In the genomic region with DNA sequence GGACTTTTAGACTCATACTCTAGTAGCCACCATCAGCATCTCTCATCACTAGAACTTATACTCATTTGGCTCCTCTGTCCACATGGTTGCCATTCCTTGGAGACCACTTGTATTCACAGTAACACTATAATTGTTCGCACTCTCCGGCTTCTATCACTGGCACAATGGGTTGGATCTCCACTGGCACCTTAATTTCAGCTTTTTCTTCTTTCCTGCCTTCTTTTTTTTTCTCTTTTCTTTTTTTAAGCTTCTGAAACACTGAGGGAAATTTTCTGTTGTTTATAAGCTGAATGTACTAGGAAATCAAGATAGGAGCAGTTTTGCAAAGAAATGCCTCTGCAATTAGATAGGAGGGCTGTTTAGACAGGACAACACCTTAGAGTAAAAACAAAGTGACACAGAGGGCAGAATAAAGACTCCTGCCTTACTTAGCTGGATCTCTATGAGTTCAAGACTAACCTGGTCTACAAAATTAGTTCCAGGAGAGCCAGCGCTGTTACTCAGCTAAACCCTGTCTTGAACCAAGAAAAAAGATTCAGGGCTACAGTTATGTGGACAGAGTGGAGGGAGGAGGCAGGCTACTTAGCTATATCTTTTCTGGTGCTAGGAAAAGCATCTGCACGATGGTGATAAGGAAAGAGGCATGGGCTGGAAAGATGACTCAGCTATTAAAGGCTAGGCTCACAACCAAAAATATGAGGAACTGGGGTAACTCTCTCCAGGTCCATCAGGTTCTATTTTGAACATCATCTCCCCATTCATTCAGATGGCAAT, we compare ENCODE assay signal across 14 mouse cellular contexts. TPM values are rescaled to one million over a fixed set of nuclear protein-coding genes. Genes with fewer than 3 reads are reported as not detected.
DNase-seq lines count a peak whose midpoint lies in the region; ATAC-seq lines count a peak whose summit lies in the region.
"Had no signal": no experiment of that assay in that cellular context is flagged by ENCODE, and none has a peak within 500 bp of the region (broad histone marks: within the 10 kb centered on the region; RNA-seq: fewer than 3 reads in every experiment).

No protein-coding gene starts in this region.

- H3K9me3 ChIP-seq in heart, embryonic 12.5 days (replicated peaks): no peaks in the 10 kb centered on the region
- H3K9me3 ChIP-seq in erythroblast, embryonic 14.5 days (ENCODE audit: control insufficient read depth, low read length): 0 out of 2 replicates have a peak, but pooled peaks cover 3% of the 10 kb centered on the region
- H3K9me3 ChIP-seq: hindbrain, embryonic 10.5 days; limb, embryonic 13.5 days; midbrain, embryonic 12.5 days had no signal

- peaks cover 5% of the 10 kb centered on the region for H3K4me1 ChIP-seq in heart, embryonic 12.5 days (replicated peaks)
- H3K4me1 ChIP-seq in erythroblast, embryonic 14.5 days (ENCODE audit: control insufficient read depth): peaks cover 75% of the 10 kb centered on the region
- H3K4me1 ChIP-seq: hindbrain, embryonic 10.5 days; limb, embryonic 13.5 days; midbrain, embryonic 12.5 days had no signal

- H3K9ac ChIP-seq in heart, embryonic 12.5 days: no peak overlapping the region
- H3K9ac ChIP-seq: limb, embryonic 13.5 days; midbrain, embryonic 12.5 days had no signal

- DNase-seq in heart, postnatal 10 days: no peak
- DNase-seq in MEL-GATA-1-ER (ENCODE audit: extremely low read depth, low read depth) (peak; percentile 99), adipocyte (ENCODE audit: low spot score) (no peak)
- no peak for DNase-seq in urinary bladder, postnatal 14 days (ENCODE audit: low spot score)
- no peak for DNase-seq in urinary bladder, postnatal 25 days (ENCODE audit: low spot score)
- DNase-seq: adrenal gland, postnatal 25 days; cerebellum, adult 9-11 months; layer of hippocampus, adult 9-11 months had no signal

- H3K36me3 ChIP-seq in heart, embryonic 12.5 days: 0 out of 2 replicates have a peak, but pooled peaks cover 3% of the 10 kb centered on the region
- H3K36me3 ChIP-seq in erythroblast, embryonic 14.5 days (ENCODE audit: control insufficient read depth): peaks cover 75% of the 10 kb centered on the region
- H3K36me3 ChIP-seq: midbrain, embryonic 12.5 days had no signal

- no peak overlapping the region for H3K4me3 ChIP-seq in heart, embryonic 12.5 days
- peak overlapping the region; percentile 2 for H3K4me3 ChIP-seq in erythroblast, embryonic 14.5 days (replicated peaks)
- H3K4me3 ChIP-seq: hindbrain, embryonic 10.5 days; limb, embryonic 13.5 days; midbrain, embryonic 12.5 days had no signal

- ATAC-seq in heart, embryonic 12.5 days (ENCODE audit: insufficient number of reproducible peaks, low FRiP score): peak; percentile 95
- peak; percentile 54 for ATAC-seq in megakaryocyte, adult 5-6 weeks (ENCODE audit: poor library complexity, severe bottlenecking)

- 63% methylated on average over 4 of the region's 4 CpGs for WGBS in heart, embryonic 12.5 days

- intact Hi-C loops in heart, postnatal 10 days (cut with DNase I): no loop called here

- no peak overlapping the region for H3K4me2 ChIP-seq in heart, embryonic 12.5 days
- H3K4me2 ChIP-seq: limb, embryonic 13.5 days; midbrain, embryonic 12.5 days had no signal

- H3K27ac ChIP-seq in heart, embryonic 12.5 days (ENCODE audit: poor library complexity, severe bottlenecking): peak overlapping the region; percentile 59
- H3K27ac ChIP-seq: hindbrain, embryonic 10.5 days; limb, embryonic 13.5 days; midbrain, embryonic 12.5 days had no signal

- no peaks in the 10 kb centered on the region for H3K27me3 ChIP-seq in heart, embryonic 12.5 days (replicated peaks)
- no peaks in the 10 kb centered on the region for H3K27me3 ChIP-seq in erythroblast, embryonic 14.5 days (ENCODE audit: control insufficient read depth)
- H3K27me3 ChIP-seq: limb, embryonic 13.5 days; midbrain, embryonic 12.5 days had no signal

RNA-seq across cellular contexts. Expression of a gene that starts 42.8 kb away (rescaled TPM):
- polyA plus RNA-seq in heart, embryonic 12.5 days (2016; fragmentation: Nextera tagmentation; extraction: Ambion mirVana): 18.7 and 21.1 TPM in 2 replicates
- total RNA-seq in heart, postnatal 10 days (2021): 10 to 100 TPM; 19.9 to 20.5 TPM
- polyA plus RNA-seq in erythroblast, embryonic 14.5 days (2012): 3.2 and 3.5 TPM in 2 replicates
- total RNA-seq in megakaryocyte, adult 5-6 weeks (2015): 26.0 and 29.7 TPM in 2 replicates
- 26.3 and 28.7 TPM in 2 replicates for total RNA-seq in megakaryocyte, adult 5-6 weeks (2017)

RNA-seq across cellular contexts. Expression of a gene that starts 53.3 kb away (rescaled TPM):
- polyA plus RNA-seq in heart, embryonic 12.5 days (2016; fragmentation: Nextera tagmentation; extraction: Ambion mirVana): 25.1 and 26.1 TPM in 2 replicates
- 10 to 100 TPM; 18.2 to 18.7 TPM for total RNA-seq in heart, postnatal 10 days (2021)
- polyA plus RNA-seq in erythroblast, embryonic 14.5 days (2012): 1.0 and 1.7 TPM in 2 replicates
- 3.5 and 3.6 TPM in 2 replicates for total RNA-seq in megakaryocyte, adult 5-6 weeks (2015)
- 7.9 and 9.1 TPM in 2 replicates for total RNA-seq in megakaryocyte, adult 5-6 weeks (2017)
